Mouse (Mus musculus): ENCODE results near the gene Tmem115.

DNA sequence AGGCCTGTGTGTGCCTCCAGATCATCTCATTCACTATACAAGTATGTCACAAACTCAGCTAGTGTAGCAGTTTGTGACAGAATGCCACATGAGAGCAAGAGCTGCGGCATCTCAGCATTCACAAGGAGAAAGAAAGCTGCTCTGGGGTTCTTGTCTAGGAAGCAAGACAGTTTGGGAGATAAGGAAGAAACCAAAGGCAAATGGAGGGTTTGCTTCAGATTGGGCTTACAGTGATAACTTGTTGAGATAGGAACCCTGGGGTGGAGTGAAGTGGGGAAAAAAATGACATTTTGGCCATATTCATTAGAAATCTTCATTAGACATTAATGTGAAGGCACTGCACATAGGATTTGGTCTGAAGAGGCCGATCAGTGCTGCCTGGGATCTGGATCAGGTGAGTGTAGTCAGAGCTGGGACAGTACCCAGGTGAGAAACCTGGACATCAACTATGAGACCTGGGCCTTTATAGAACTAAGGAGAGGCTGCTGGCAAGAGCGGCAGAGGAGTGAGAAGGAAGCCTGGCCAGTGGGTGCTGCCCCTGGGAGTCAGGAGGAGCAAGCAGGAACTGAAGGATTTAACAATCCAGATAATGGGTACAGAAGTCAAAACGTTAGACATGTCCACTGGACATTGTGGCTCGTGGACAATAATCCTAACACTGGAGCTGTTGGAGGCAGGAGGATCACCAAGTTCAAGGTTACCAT is 19.1 kb downstream of the Tmem115 start:
- no peak for TF ChIP-seq TAL1 (IDR thresholded peaks at IDR 0.05; ENCODE audit: low read length)
- TF ChIP-seq GATA1 (IDR thresholded peaks at IDR 0.05; ENCODE audit: low read length), result no peak
